In the genomic region with DNA sequence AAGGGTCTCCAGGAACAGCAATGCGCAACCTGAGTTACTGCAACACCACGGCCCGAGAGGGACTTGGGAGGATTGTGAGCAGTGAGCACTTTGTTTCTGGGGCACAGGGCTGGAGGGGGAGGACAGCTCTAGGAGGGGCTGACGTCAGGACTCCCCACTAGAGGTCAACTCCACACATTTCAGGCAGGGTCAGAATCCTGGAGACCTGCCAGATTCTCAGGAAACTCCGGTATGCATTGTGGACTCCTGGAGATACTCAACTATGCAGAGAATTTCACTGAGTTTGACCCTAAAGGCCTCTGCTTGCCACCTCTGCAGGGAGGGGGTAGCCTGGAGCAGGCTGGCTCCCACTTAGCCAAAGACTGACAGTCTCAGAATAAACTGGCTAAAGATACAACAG, we compare ENCODE assay signal across 9 mouse cellular contexts.
DNase-seq lines count a peak whose midpoint lies in the region; ATAC-seq lines count a peak whose summit lies in the region.
"Had no signal": no experiment of that assay in that cellular context is flagged by ENCODE, and none has a peak within 500 bp of the region (broad histone marks: within the 10 kb centered on the region; RNA-seq: fewer than 3 reads in every experiment).

No protein-coding gene starts in this region.

- no peak overlapping the region for H3K4me2 ChIP-seq in liver, embryonic 15.5 days
- H3K4me2 ChIP-seq in liver, embryonic 11.5 days = no peak overlapping the region
- H3K4me2 ChIP-seq in intestine, embryonic 16.5 days (ENCODE audit: low read depth, low read length) = no peak overlapping the region

- H3K9me3 ChIP-seq in liver, embryonic 15.5 days (replicated peaks) = no peaks in the 10 kb centered on the region
- no peaks in the 10 kb centered on the region for H3K9me3 ChIP-seq in liver, embryonic 11.5 days (ENCODE audit: control insufficient read depth, low read length)
- no peaks in the 10 kb centered on the region for H3K9me3 ChIP-seq in intestine, embryonic 16.5 days (ENCODE audit: control insufficient read depth, low read length)

- H3K4me1 ChIP-seq in liver, embryonic 15.5 days (replicated peaks) = no peaks in the 10 kb centered on the region; the same call in 1 of the 2 replicates
- H3K4me1 ChIP-seq in liver, embryonic 11.5 days (replicated peaks; ENCODE audit: control insufficient read depth, insufficient read depth, low read length) = peaks cover 4% of the 10 kb centered on the region; the same call in 1 of the 2 replicates
- 0 out of 2 replicates have a peak, but pooled peaks cover 3% of the 10 kb centered on the region for H3K4me1 ChIP-seq in intestine, embryonic 16.5 days (ENCODE audit: control insufficient read depth, insufficient read depth, low read length)

- H3K9ac ChIP-seq in liver, embryonic 15.5 days = no peak overlapping the region
- H3K9ac ChIP-seq in liver, embryonic 11.5 days (ENCODE audit: low read depth, low read length) = no peak overlapping the region
- H3K9ac ChIP-seq in intestine, embryonic 16.5 days (ENCODE audit: low read depth, low read length) = no peak overlapping the region

- H3K27me3 ChIP-seq in liver, embryonic 15.5 days = no peaks in the 10 kb centered on the region
- no peaks in the 10 kb centered on the region for H3K27me3 ChIP-seq in liver, embryonic 11.5 days (replicated peaks; ENCODE audit: control insufficient read depth, insufficient read depth, low read length)
- H3K27me3 ChIP-seq in intestine, embryonic 16.5 days (replicated peaks; ENCODE audit: control insufficient read depth, insufficient read depth, low read length) = no peaks in the 10 kb centered on the region

- no peak for DNase-seq in liver, embryonic 11.5 days (ENCODE audit: low spot score)
- peak; percentile 52 for DNase-seq in embryo, embryonic 11.5 days (ENCODE audit: low read depth, low spot score)
- peak; percentile 57 for DNase-seq in neural tube, embryonic 10.5 days (ENCODE audit: extremely low spot score, low spot score)
- DNase-seq in spleen, postnatal 36 days (ENCODE audit: low spot score in 2 of 2) = no peak
- no peak for DNase-seq in right cerebral cortex, postnatal 10 days (ENCODE audit: low spot score in 2 of 2)
- DNase-seq in adrenal gland, adult 18-20 months (ENCODE audit: low spot score in 2 of 2) = no peak
- DNase-seq: gastrocnemius, postnatal 10 days had no signal

- no peaks in the 10 kb centered on the region for H3K36me3 ChIP-seq in liver, embryonic 15.5 days (replicated peaks)
- H3K36me3 ChIP-seq in liver, embryonic 11.5 days (ENCODE audit: control insufficient read depth, insufficient read depth, low read length) = no peaks in the 10 kb centered on the region
- H3K36me3 ChIP-seq in intestine, embryonic 16.5 days (ENCODE audit: control insufficient read depth, insufficient read depth, low read length) = no peaks in the 10 kb centered on the region

- H3K27ac ChIP-seq in liver, embryonic 15.5 days (replicated peaks) = no peak overlapping the region
- H3K27ac ChIP-seq in liver, embryonic 11.5 days (ENCODE audit: low read depth, low read length) = no peak overlapping the region
- H3K27ac ChIP-seq in intestine, embryonic 16.5 days (ENCODE audit: low read length) = no peak overlapping the region

- WGBS in liver, embryonic 15.5 days (ENCODE audit: insufficient replicate concordance) = 50% methylated on average over 5 of the region's 5 CpGs
- WGBS in liver, embryonic 11.5 days = 52% methylated on average over 5 of the region's 5 CpGs
- WGBS in intestine, embryonic 16.5 days = 54% methylated on average over 5 of the region's 5 CpGs

- no peak overlapping the region for H3K4me3 ChIP-seq in liver, embryonic 15.5 days (replicated peaks)
- no peak overlapping the region for H3K4me3 ChIP-seq in liver, embryonic 11.5 days (ENCODE audit: low read depth, low read length)
- no peak overlapping the region for H3K4me3 ChIP-seq in intestine, embryonic 16.5 days (ENCODE audit: low read length)

- peak; percentile 37; the same call in 1 of the 2 replicates for ATAC-seq in liver, embryonic 15.5 days (ENCODE audit: insufficient read depth)
- ATAC-seq in liver, embryonic 11.5 days (replicated peaks; ENCODE audit: low FRiP score) = no peak
- ATAC-seq in intestine, embryonic 16.5 days = peak; percentile 31; the same call in 1 of the 2 replicates

Comparison
In these comparisons a context has a peak if more than half of its experiments do, and no peak if none do; other contexts are left out.
1. DNase-seq: peak in embryo, embryonic 11.5 days (single experiment) and neural tube, embryonic 10.5 days (single experiment); none in liver, embryonic 11.5 days (single experiment), spleen, postnatal 36 days (0 of 2), right cerebral cortex, postnatal 10 days (0 of 2) and adrenal gland, adult 18-20 months (0 of 2).